Mouse (Mus musculus) monocyte, adult 5-6 weeks (primary cell): ENCODE measurements around the gene Chmp6. TPM values are rescaled to one million over a fixed set of nuclear protein-coding genes. Genes with fewer than 3 reads are reported as not detected.

ENCODE experiments used
- ATAC-seq: fragments of 153-309, 156-312 bp; replicated peaks from 2 replicates; pipeline ENCODE4 v1.8.0; 2017; ENCODE audit warnings: mild to moderate bottlenecking; ENCODE audit not compliant: low TSS enrichment, insufficient number of reproducible peaks, severe bottlenecking, poor library complexity, low FRiP score
- total RNA-seq: library from RNA; stranded (forward); fragments of 200-1000, 200-491, 200-594 nt; gene quantifications from 3 replicates; pipeline ENCODE4 v1.2.3, GENCODE M21; 2017

The Chmp6 gene
- total RNA-seq, 1 experiment from 2014 or later = 33.5 TPM

DNA sequence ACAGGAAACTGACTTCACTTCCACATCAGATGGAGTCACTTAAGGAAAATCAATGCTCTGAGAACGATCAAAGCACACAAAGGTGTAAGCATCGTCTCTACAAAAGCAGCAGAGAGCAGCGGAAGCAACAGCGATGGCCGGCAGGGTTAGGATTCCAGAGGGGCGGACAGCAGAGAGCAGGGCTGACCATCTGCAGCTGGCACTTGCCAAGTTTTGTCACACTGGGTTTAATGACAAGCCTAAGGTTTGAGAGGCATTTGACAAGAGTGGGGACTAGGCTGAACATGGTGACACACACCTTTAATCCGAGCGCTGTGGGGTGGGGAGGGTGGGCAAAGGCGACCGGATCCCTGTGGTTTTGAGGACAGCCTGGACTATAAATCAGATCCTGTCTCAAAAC is 18.6 kb downstream of the Chmp6 start:
- no peak for ATAC-seq

DNA sequence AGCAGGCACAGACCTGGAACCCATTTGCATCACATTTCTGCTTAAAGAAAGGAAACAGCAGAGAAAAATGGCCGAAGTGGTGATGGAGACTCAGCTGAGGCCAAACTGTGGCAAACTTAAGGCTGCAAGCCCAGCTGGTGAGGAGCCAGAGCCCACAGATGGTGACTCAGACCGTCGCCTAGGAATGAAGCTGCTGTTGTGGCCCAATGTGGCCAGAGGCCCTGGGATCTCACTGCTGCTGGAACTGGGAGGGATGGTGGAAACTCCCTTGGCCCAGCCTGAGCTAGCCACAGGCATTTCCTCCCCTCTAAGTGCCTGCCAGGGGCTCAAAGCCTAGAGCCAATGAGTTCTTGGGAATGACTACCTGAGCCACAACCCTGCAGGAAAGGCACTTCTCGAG is 19.9 kb downstream of the Chmp6 start:
- ATAC-seq = no peak

DNA sequence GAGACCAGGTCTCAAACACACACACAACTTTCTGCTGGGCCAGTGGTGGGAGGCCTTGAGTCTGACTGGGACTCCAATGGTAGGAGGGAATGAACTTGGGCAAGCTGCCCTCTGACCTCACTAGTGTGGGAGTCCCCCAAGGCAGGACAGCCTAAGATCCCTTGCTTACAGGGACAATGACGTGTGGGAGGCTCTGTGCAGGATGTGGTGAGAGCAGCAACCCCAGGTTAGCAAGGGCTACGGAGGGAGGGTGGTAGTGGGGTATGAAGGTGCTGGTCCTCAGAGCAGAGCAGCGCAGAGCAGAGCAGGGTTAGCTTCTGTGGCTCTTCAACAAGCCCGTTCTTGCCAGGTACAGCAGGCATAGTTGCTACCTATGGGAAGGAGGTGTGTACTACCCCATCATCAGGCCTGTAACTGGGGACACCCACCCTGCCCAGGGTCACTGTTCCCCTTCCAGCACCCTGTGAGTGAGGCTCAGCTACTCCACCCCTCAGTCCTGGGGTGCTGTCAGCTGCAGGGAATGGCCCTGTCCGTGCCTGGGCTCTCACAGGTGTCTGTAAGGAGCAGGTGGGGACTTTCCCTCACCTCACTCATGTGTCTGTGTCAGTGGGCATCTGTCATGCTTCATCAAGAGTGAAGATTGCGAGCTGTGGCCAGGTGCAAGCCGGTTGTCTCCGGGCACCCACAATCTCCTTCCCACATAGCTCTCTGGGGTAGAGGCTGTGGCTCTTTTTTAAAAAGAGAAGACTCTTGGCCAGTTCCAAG is 20.8 kb downstream of the Chmp6 start:
- ATAC-seq = no peak

GRCm38 (mm10) chr11:119934773-119935172 is 21.5 kb downstream of the Chmp6 start:
- ATAC-seq = no peak

GRCm38 (mm10) chr11:119935457-119935856 is 22.2 kb downstream of the Chmp6 start:
- no peak for ATAC-seq

DNA sequence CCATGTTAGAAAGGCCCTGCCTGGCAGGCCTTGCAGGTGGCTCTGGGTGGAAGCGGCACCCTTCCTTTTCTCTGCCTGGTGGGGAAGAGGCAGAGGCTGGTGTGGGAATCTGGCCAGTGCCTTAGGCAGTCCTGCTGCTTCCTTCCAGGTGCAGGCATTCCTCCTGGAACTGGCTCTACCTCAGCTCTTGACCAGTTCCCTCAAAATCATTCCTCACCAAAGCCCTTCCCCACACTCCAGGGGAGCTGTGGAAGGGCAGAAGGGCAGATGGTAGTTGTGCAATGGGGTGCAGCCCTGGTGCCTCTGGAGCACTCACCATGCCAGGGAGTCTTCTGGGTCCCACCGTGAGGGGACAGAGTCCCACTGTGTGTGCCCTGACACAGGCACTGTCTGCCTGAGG is 23.2 kb downstream of the Chmp6 start:
- no peak for ATAC-seq

GRCm38 (mm10) chr11:119937216-119937615 is 24.0 kb downstream of the Chmp6 start:
- no peak for ATAC-seq

DNA sequence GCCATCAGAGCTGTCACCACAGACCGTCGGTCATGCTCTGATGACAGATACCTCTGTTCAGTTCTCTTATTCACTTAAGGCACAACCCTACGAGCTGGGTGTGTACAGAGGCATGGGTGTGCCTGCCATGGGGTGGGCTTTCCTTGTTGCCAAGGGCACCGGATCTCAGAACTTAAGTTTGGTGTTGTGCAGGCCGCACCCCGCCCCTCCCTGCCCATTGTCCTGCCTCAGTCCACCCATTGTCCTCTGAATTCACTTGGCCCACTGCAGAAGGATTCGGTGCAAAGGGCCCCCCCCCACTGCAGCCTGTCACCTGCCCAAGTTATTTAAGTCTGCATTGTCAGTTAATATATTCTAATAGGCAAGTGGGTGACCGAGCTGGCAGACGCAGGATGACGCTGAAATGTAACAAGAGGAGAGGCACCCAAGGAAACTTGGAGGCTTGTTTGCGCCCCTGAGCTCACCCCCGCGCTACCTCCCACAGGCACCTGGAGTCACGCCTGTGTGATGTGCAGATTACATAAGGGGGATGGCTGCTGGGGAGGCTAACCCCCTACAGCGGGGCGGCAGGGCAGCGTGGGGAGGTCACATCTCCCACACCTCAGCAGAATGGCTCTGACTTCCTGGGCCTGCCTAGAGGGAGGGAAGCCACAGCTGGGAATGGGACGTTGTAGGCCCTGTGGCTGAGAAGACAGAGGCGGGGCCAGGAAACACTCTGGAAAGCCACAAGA is 24.7 kb downstream of the Chmp6 start:
- no peak for ATAC-seq

GRCm38 (mm10) chr11:119939073-119939710 is 26.0 kb downstream of the Chmp6 start:
- ATAC-seq = no peak

DNA sequence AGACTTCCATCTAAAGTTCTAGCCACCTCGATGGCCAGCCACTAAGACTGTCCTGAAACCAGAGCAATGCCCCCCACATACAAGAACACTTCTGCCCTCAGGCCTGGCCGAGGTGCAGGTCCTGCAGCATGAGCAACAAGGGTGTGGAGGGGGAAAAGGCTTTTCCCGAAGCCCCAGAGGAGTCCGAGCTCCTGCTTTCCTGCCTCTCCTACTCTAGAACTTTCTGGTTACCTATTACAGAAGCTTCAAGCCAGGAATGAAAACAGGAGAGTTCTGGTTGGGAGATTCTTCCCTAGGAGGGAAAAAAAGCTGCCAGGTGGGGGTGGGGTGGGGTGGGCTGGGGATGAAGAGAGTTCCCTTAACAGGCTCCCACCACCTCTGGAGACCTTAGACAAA is 26.5 kb downstream of the Chmp6 start:
- no peak for ATAC-seq

DNA sequence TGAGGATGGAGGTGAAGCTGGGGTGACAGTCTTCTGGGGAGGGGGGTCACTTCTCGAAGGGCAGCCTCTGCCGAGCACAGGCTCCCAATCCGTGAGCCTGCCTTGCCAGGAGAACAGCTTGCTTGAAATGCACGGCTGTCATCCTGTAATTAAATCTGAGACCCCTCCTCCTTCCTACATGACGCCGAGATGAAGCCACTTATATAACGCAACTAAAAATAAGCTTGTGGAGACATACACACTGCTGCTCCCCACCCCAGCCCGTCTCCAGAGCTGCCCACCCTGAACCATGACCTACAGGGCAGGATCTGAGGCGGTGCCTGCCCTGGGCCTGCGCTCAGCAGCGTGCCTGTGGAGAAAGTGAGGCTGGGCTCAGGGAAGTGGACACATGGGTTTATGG is 26.9 kb downstream of the Chmp6 start:
- ATAC-seq = no peak

DNA sequence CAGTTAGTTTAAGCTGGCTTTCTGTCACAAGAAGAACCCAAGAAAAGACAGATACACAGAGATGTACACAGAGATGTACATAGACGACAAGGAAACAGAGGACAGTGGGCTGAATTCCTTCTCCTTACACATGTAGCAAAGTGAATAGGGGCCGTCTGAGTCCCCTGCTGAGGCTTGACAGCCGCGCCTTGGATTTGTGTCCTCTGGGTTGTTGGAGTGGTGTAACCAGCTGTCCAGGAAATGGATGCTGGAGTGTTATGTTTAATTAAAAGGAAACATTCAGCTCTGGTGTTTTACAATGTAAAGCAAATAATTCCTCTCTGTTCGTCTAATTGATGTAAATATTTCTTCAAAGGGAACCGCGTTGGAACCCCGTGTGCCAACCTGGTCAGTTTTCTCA is 28.6 kb downstream of the Chmp6 start:
- no peak for ATAC-seq

- ATAC-seq = no peak
Observed at GRCm38 (mm10) chr11:119942201-119942726, 29.0 kb downstream of the Chmp6 start.

DNA sequence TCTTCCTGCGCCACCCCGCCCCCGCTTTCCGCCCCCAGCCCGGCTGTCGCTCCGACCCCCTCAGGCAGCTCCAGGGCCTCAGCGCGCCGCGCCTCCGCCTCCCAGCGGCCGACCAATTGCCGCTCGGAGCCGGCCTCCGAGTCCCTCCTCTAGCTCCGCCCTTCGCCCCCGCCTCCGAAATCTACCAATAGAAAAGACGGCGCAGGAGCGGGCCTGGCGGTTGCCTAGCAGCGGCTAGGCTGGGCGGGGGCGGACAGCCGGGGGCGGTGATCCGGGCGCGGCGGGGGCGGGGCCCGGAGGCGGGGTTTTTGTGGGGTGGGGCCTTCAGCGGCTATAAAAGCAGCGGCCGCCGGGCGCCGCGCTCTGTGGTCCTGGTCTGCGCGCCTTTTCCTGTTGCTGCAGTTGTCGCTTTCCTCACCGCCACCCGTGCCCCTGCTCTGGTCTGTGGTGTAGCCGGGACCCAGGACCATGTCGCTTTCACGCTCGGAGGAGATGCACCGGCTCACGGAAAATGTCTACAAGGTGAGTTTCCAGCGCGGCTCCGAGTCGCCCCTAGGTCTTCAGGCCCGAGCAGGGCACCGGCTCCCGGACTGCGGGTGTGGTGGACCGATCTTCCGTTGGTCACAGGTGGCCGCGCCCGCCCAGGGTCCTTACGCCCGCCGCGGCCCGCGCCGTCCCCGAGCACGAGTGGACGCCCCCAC is 29.6 kb downstream of the Chmp6 start, which contains the start of gene Baiap2:
Gene Baiap2, plus strand, starts transcription at position 37 of the 701 bp plus-strand sequence.
- peak; percentile 94 for ATAC-seq

GRCm38 (mm10) chr11:119943428-119943988 is 30.3 kb downstream of the Chmp6 start:
- no peak for ATAC-seq

DNA sequence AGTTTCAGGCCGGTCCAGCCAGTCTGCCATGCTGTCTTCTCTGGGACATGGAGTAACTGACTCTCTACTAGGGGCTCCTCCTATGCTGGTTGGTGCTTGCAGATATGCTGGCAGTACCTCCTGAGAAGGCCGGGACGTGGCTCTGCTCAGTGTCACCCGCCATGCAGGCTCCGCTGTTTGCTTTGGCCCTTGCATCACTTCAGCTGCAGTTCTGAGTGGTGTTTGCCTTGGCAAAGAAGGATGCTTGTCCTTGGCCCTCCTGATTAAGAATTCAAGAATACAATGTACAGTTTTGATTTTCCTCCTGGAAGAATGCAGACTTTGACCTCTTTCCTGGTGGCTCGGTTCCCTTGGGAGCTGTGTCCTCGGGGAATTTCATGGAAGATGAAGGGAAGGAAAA is 32.1 kb downstream of the Chmp6 start:
- ATAC-seq = no peak

DNA sequence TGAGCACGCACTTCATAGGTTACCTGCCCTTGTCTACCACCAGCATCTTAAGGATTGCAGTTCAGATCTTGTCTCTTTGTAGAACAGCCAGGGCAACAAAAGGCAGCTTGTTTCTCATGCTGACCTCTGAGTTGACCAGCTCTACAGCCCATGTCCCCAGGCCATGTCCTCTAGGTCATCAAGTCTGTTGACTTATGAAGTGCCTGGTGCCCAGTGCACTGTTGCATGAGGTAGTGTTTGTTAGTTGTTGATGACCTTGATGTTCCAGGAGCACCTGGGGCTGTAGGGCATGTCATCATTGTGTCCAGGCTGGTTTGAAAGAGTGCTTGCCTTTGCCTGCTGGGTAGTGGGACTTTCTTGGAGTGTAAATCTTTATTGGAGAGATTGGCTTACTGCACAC is 34.2 kb downstream of the Chmp6 start:
- no peak for ATAC-seq

DNA sequence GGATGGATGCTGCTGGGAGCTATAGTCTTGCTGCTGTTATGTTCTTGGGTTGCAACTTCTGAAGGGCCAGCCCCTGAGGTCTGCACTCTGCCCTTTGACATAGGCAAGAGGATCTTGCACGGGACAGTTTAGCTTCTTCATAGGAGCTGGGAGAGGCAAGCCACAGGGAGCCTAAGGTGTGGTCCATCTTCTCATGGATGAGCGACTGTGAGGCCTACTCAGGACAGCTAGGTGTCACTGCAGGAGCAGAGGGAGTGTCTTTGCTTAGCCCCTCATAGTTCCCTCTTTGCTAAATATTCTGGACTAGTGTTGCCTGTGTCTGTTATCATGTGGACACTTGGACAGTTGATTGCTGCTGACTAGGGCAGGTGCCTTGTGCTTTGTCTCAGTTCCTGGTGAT is 34.7 kb downstream of the Chmp6 start:
- ATAC-seq = no peak

DNA sequence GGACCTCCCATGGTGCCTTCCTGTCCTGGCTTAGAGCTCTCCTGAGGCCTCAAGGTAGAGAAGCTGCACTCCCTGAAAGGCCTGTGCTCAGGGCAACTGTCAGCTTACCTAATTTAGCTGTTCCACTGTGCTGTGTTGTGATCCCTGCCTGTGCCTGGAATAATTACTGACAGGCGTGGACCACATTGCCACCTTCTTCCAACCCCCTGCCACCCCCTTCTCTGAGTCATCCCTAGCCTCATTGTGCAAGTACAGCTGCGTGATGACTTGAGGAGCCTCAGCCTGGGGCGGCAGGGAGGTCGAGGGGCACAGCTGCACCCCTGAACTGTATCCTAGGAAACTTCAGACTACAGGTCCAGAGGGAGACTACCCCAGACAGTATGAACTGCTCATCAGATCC is 35.1 kb downstream of the Chmp6 start:
- no peak for ATAC-seq
